Mouse (Mus musculus) MEL (cell line): ENCODE measurements at regions not wholly inside any gene's neighbourhood (a gene's known extent, or its start where the extent isn't known, plus 50 kb on each side); places are given as distances from the start of the nearest gene placed in this dataset.
A peak's percentile ranks its signal among the peaks of the same experiment; 100 is the strongest.

Experiments used
- DNase-seq: peaks from one replicate; pipeline ENCODE4 v3.0.0; 2011; ENCODE audit warnings: low read depth, low spot score
- H3K27ac ChIP-seq: 2 replicates; pipeline ENCODE4 v1.5.1; 2012; ENCODE audit warnings: low read depth, mild to moderate bottlenecking, control low read depth, low read length, moderate library complexity; ENCODE audit not compliant: control insufficient read depth
- H3K27me3 ChIP-seq, 2 experiments: fragments of 150-350 bp in 1 of 2; sonication (generic) in 1 of 2; 2 replicates each; pipeline ENCODE4 v1.6.1; 2012; ENCODE audit warnings: low read length in 2 of 2, mild to moderate bottlenecking in 2 of 2, improper control_type of control experiment in 1 of 2, moderate library complexity in 1 of 2; ENCODE audit not compliant: insufficient read depth in 2 of 2, control insufficient read depth in 1 of 2
- H3K36me3 ChIP-seq, 2 experiments: 2 replicates each; pipeline ENCODE4 v1.6.1; 2012 to 2014; ENCODE audit warnings: low read length in 2 of 2, improper control_type of control experiment in 1 of 2, inconsistent platforms in 1 of 2, mild to moderate bottlenecking in 1 of 2; ENCODE audit not compliant: insufficient read depth in 2 of 2, control insufficient read depth in 1 of 2
- H3K4me1 ChIP-seq, 2 experiments: fragments of 150-350 bp in 1 of 2; sonication (generic) in 1 of 2; 2 replicates each; pipeline ENCODE4 v1.6.1; 2012; ENCODE audit warnings: low read length in 2 of 2, improper control_type of control experiment in 1 of 2, mild to moderate bottlenecking in 1 of 2; ENCODE audit not compliant: insufficient read depth in 2 of 2, control insufficient read depth in 1 of 2
- H3K4me3 ChIP-seq, 2 experiments: fragments of 150-350 bp in 1 of 2; sonication (generic) in 1 of 2; 2 replicates each; pipeline ENCODE4 v1.5.1; 2012; ENCODE audit warnings: low read depth in 2 of 2, low read length in 2 of 2, mild to moderate bottlenecking in 2 of 2, moderate library complexity in 2 of 2, control low read depth in 1 of 2, improper control_type of control experiment in 1 of 2; ENCODE audit not compliant: control insufficient read depth in 1 of 2, insufficient read depth in 1 of 2
- H3K79me2 ChIP-seq: 2 replicates; pipeline ENCODE4 v1.6.1; 2012; ENCODE audit warnings: mild to moderate bottlenecking, low read length, moderate library complexity; ENCODE audit not compliant: control insufficient read depth, poor library complexity, insufficient read depth
- H3K9ac ChIP-seq: 2 replicates; pipeline ENCODE4 v1.6.1; 2012; ENCODE audit warnings: low read depth, mild to moderate bottlenecking, control low read depth, low read length, moderate library complexity; ENCODE audit not compliant: control insufficient read depth, poor library complexity, severe bottlenecking
- H3K9me3 ChIP-seq: fragments of 150-350 bp; sonication (generic); replicated peaks from 2 replicates; pipeline ENCODE4 v1.6.1; 2012; ENCODE audit warnings: mild to moderate bottlenecking, low read length, improper control_type of control experiment, moderate library complexity; ENCODE audit not compliant: insufficient read depth
- CHD1 ChIP-seq: IDR thresholded peaks from 2 replicates; pipeline ENCODE4 v1.6.1; 2012; ENCODE audit warnings: low read depth, mild to moderate bottlenecking, inconsistent platforms, low read length, improper control_type of control experiment
- CHD2 ChIP-seq: IDR thresholded peaks from 2 replicates; pipeline ENCODE4 v1.6.1; 2011; ENCODE audit warnings: low read length, improper control_type of control experiment
- CTCF ChIP-seq, 3 experiments: IDR thresholded peaks in 2 of 3; conservative IDR thresholded peaks in 1 of 3; 2 replicates each; pipeline ENCODE4 v1.5.1; 2011 to 2012; ENCODE audit warnings: low read length in 3 of 3, low read depth in 2 of 3, mild to moderate bottlenecking in 2 of 3, improper control_type of control experiment in 1 of 3, inconsistent platforms in 1 of 3, mixed read lengths in 1 of 3, moderate library complexity in 1 of 3; ENCODE audit not compliant: control insufficient read depth in 1 of 3, insufficient read depth in 1 of 3, poor library complexity in 1 of 3, severe bottlenecking in 1 of 3
- ELF1 ChIP-seq: IDR thresholded peaks from 2 replicates; pipeline ENCODE4 v1.6.1; 2014; ENCODE audit warnings: low read depth, mild to moderate bottlenecking, inconsistent platforms, low read length, improper control_type of control experiment, moderate library complexity
- EP300 ChIP-seq, 2 experiments: IDR thresholded peaks; 2 replicates each; pipeline ENCODE4 v1.6.1; 2011; ENCODE audit warnings: improper control_type of control experiment in 2 of 2, low read length in 2 of 2, low read depth in 1 of 2, mild to moderate bottlenecking in 1 of 2
- GATA1 ChIP-seq: IDR thresholded peaks from 2 replicates; pipeline ENCODE4 v1.6.1; 2011; ENCODE audit warnings: low read depth, low read length, improper control_type of control experiment
- HCFC1 ChIP-seq: IDR thresholded peaks from 2 replicates; pipeline ENCODE4 v1.6.1; 2012; ENCODE audit warnings: low read depth, mild to moderate bottlenecking, inconsistent platforms, low read length, improper control_type of control experiment, moderate library complexity
- JUND ChIP-seq: IDR thresholded peaks from 2 replicates; pipeline ENCODE4 v1.6.1; 2011; ENCODE audit warnings: low read depth, mild to moderate bottlenecking, improper control_type of control experiment, low read length
- MAX ChIP-seq: IDR thresholded peaks from 2 replicates; pipeline ENCODE4 v1.6.1; 2011; ENCODE audit warnings: low read length, improper control_type of control experiment
- MAZ ChIP-seq: IDR thresholded peaks from 2 replicates; pipeline ENCODE4 v1.6.1; 2012; ENCODE audit warnings: low read depth, mild to moderate bottlenecking, inconsistent platforms, low read length, improper control_type of control experiment
- MEF2A ChIP-seq: IDR thresholded peaks from 2 replicates; pipeline ENCODE4 v1.6.1; 2014; ENCODE audit warnings: low read depth, mild to moderate bottlenecking, inconsistent platforms, low read length, improper control_type of control experiment; ENCODE audit not compliant: poor library complexity, insufficient replicate concordance, severe bottlenecking; ENCODE audit errors: extremely low read depth
- MXI1 ChIP-seq: IDR thresholded peaks from 2 replicates; pipeline ENCODE4 v1.6.1; 2011; ENCODE audit warnings: mild to moderate bottlenecking, low read depth, low read length, improper control_type of control experiment
- MYB ChIP-seq: IDR thresholded peaks from 2 replicates; pipeline ENCODE4 v1.6.1; 2011; ENCODE audit warnings: mild to moderate bottlenecking, low read depth, low read length, improper control_type of control experiment
- MYC ChIP-seq: IDR thresholded peaks from 2 replicates; pipeline ENCODE4 v1.6.1; 2011; ENCODE audit warnings: low read depth, mild to moderate bottlenecking, low read length, improper control_type of control experiment, moderate library complexity
- NRF1 ChIP-seq: IDR thresholded peaks from 2 replicates; pipeline ENCODE4 v1.6.1; 2014; ENCODE audit warnings: low read depth, mild to moderate bottlenecking, inconsistent platforms, low read length, improper control_type of control experiment, moderate library complexity; ENCODE audit not compliant: poor library complexity, insufficient read depth, severe bottlenecking
- RAD21 ChIP-seq: IDR thresholded peaks from 2 replicates; pipeline ENCODE4 v1.6.1; 2011; ENCODE audit warnings: mild to moderate bottlenecking, low read depth, low read length, improper control_type of control experiment
- RCOR1 ChIP-seq: IDR thresholded peaks from 2 replicates; pipeline ENCODE4 v1.6.1; 2012; ENCODE audit warnings: low read depth, mild to moderate bottlenecking, inconsistent platforms, low read length, improper control_type of control experiment
- SMC3 ChIP-seq: IDR thresholded peaks from 2 replicates; pipeline ENCODE4 v1.6.1; 2011; ENCODE audit warnings: low read depth, low read length, improper control_type of control experiment
- TAL1 ChIP-seq: IDR thresholded peaks from 2 replicates; pipeline ENCODE4 v1.6.1; 2012; ENCODE audit warnings: mild to moderate bottlenecking, inconsistent platforms, low read length, moderate library complexity, mixed read lengths
- TBP ChIP-seq: IDR thresholded peaks from 2 replicates; pipeline ENCODE4 v1.8.0; 2011; ENCODE audit warnings: low read depth, low read length, improper control_type of control experiment
- UBTF ChIP-seq: IDR thresholded peaks from 2 replicates; pipeline ENCODE4 v1.6.1; 2012; ENCODE audit warnings: low read depth, mild to moderate bottlenecking, inconsistent platforms, low read length, improper control_type of control experiment, moderate library complexity, borderline replicate concordance; ENCODE audit not compliant: insufficient read depth
- USF1 ChIP-seq: IDR thresholded peaks from 2 replicates; pipeline ENCODE4 v1.6.1; 2014; ENCODE audit warnings: low read depth, mild to moderate bottlenecking, inconsistent platforms, low read length, improper control_type of control experiment, moderate library complexity
- ZC3H11A ChIP-seq: IDR thresholded peaks from 2 replicates; pipeline ENCODE4 v1.6.1; 2012; ENCODE audit warnings: low read depth, mild to moderate bottlenecking, inconsistent platforms, low read length, improper control_type of control experiment
- ZMIZ1 ChIP-seq: IDR thresholded peaks from 2 replicates; pipeline ENCODE4 v1.6.1; 2012; ENCODE audit warnings: low read depth, mild to moderate bottlenecking, inconsistent platforms, low read length, improper control_type of control experiment, moderate library complexity
- ZNF384 ChIP-seq: IDR thresholded peaks from 2 replicates; pipeline ENCODE4 v1.6.1; 2012; ENCODE audit warnings: low read depth, mild to moderate bottlenecking, inconsistent platforms, low read length, improper control_type of control experiment

- no peaks in the 10 kb centered on the region for H3K4me1 ChIP-seq
- no peaks in the 10 kb centered on the region for H3K36me3 ChIP-seq
- H3K9me3 ChIP-seq, result no peaks in the 10 kb centered on the region
- H3K9ac ChIP-seq, result no peak overlapping the region
- TF ChIP-seq MAZ (no peak), CHD2 (no peak), CHD1 (no peak), RAD21 (no peak), ELF1 (no peak), TBP (no peak), ZNF384 (no peak)
- TF ChIP-seq, all 39 proteins: peak for 0
- Histone ChIP-seq H3K79me2 (no peaks in the 10 kb centered on the region), H3K27me3 (no peaks in the 10 kb centered on the region), H3K4me3 (no peak overlapping the region), H3K27ac (no peak overlapping the region)
- DNase-seq, result no peak
Measured at GRCm38 (mm10) chr6:127336681-127337397, 109.8 kb upstream of the Parp11 start.

- Histone ChIP-seq H3K27me3 (no peaks in the 10 kb centered on the region), H3K4me1 (no peaks in the 10 kb centered on the region), H3K4me3 (no peak overlapping the region), H3K36me3 (no peaks in the 10 kb centered on the region), H3K27ac (no peak overlapping the region), H3K9ac (no peak overlapping the region), H3K79me2 (no peaks in the 10 kb centered on the region), H3K9me3 (no peaks in the 10 kb centered on the region)
- DNase-seq, result no peak
- TF ChIP-seq CTCF (IDR thresholded peaks at IDR 0.05 in 2 of 3, conservative IDR thresholded peaks at IDR 0.05 in 1 of 3; ENCODE audit: control insufficient read depth in 1 of 3, insufficient read depth in 1 of 3, low read depth in 2 of 3, low read length in 3 of 3, poor library complexity in 1 of 3, severe bottlenecking in 1 of 3) (no peak), CHD2 (no peak), EP300 (IDR thresholded peaks at IDR 0.05; ENCODE audit: low read depth in 1 of 2, low read length in 2 of 2) (no peak), MEF2A (no peak), RCOR1 (no peak), MXI1 (no peak), MYC (no peak)
Measured at GRCm38 (mm10) chr6:127337398-127337871, 109.2 kb upstream of the Parp11 start.

- DNase-seq, result peak; percentile 24
- H3K4me1 ChIP-seq, result no peaks in the 10 kb centered on the region
- H3K4me3 ChIP-seq, result no peak overlapping the region
- no peaks in the 10 kb centered on the region for H3K9me3 ChIP-seq
- no peaks in the 10 kb centered on the region for H3K27me3 ChIP-seq
- H3K27ac ChIP-seq, result no peak overlapping the region
- peak; percentile 60; the same call in 1 of the 2 replicates for TF ChIP-seq USF1
- no peak for TF ChIP-seq SMC3
- TF ChIP-seq GATA1, result no peak
- no peak for TF ChIP-seq UBTF
- TF ChIP-seq JUND, result no peak
- TF ChIP-seq EP300 (IDR thresholded peaks at IDR 0.05; ENCODE audit: low read depth in 1 of 2, low read length in 2 of 2), result no peak
- TF ChIP-seq NRF1, result no peak
- no peak for TF ChIP-seq MYB
- TF ChIP-seq MAX, result peak; percentile 82
- TF ChIP-seq CHD1, result no peak
- peak; percentile 79; the same call in 1 of the 2 replicates for TF ChIP-seq MYC
- TF ChIP-seq MXI1, result peak; percentile 62; the same call in 1 of the 2 replicates
- TF ChIP-seq CHD2, result no peak
- TF ChIP-seq ZC3H11A, result no peak
- TF ChIP-seq HCFC1, result no peak
- no peak for TF ChIP-seq TAL1
- no peak for TF ChIP-seq ZMIZ1
- no peaks in the 10 kb centered on the region for H3K36me3 ChIP-seq
- H3K9ac ChIP-seq, result no peak overlapping the region
- H3K79me2 ChIP-seq, result no peaks in the 10 kb centered on the region
Measured at GRCm38 (mm10) chr6:127338412-127338811, 108.2 kb upstream of the Parp11 start.
